Mouse (Mus musculus) right cerebral cortex, postnatal 14 days (tissue): Measurements from ENCODE around the gene Arid3a.
A peak's percentile ranks its signal among the peaks of the same experiment; 100 is the strongest.
"Not testable (repeated sequence)": the region's sequence is repeated elsewhere in the genome, so short reads cannot be mapped to it uniquely, and the experiment has no call there.

Experiments used
- DNase-seq: peaks from one replicate; pipeline ENCODE4 v3.0.0; 2022

The Arid3a gene

DNA sequence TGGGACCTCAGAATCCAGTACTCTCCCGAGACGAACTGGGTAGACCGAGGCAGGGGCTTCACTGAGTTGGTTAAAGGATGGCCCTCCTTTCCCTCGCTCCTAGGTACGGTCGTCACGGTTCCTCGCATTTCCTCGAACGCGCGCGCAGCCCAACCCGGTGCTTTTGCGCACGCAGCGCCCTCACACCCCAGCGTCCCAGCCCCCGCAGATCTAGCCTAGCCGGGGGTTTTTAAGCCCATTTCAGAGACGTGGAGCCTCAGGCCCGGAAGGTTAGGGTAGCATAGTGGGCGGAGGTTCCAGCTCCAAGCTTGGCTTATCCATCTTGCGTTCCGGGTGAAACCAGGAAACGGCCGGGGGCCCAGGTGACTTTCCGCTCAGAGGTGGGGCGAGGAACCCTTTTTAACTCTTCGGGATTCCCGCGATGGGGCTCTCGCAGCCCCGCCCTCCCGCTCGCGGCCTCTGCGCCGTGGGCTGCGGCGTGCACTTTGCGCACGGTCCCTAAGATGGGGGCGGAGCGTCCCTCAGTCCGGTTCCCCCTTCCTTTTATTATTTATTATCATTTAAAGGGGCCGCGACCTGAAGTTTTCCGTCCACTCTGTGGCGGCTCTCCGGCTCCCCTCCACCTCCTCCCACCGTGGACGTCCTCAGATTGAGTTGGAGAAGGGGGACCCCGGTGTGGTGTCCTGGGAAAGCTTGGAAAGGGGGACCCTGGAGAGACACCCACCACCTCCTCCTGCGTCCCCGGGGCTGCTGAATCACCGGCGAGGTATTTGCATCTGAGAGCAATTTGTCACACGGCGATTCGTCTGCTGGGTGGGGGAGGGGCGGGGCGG lies at the start of gene Arid3a:
Gene Arid3a (plus strand): TSS at position 553 of the 833 bp plus-strand sequence.
- DNase-seq, result peak; percentile 80

- no peak for DNase-seq
Measured at GRCm38 (mm10) chr10:79877174-79877573, 49.7 kb upstream of the Arid3a start.

- no peak for DNase-seq
Measured at GRCm38 (mm10) chr10:79877757-79878156, 49.1 kb upstream of the Arid3a start.

DNA sequence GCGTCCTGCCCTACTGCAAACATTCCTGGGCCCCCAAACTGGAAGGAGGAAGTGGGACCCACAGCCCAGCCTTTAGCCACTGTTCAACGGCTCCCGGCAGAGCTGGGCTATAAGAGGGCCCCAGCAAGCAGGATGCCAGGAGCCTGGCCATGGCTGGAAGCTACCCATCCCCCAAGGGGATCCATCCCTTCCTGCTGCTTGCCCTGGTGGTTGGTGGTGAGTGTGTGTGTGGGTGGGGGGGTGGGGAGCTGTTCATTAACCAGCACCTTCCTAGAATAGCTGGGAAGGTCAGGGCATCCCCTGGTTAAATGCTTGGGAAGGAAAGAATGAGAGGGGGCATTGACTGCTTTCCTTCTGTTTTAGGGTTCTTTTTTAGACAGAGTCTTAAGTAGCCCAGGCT lies 47.3 kb upstream of the Arid3a start:
- DNase-seq, result no peak

DNA sequence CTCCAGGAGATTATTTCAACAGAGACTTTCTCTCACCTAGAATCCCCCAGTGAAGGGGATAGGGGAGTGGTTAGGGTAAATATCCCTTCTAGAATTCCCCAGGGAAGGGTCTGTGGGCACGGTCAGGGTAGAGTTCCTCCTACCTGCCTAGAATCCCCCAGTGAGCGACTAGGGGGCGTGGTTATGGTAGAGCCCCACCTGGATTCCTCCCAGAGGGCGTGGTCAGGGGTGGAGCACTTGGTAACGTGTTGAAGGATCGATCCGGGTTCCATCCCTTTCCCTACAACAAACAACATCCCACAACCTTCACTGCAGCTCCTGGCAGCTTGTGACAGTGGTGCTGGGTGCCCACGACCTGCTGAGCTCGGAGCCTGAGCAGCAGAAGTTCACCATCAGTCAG lies 46.1 kb upstream of the Arid3a start:
- no peak for DNase-seq

DNA sequence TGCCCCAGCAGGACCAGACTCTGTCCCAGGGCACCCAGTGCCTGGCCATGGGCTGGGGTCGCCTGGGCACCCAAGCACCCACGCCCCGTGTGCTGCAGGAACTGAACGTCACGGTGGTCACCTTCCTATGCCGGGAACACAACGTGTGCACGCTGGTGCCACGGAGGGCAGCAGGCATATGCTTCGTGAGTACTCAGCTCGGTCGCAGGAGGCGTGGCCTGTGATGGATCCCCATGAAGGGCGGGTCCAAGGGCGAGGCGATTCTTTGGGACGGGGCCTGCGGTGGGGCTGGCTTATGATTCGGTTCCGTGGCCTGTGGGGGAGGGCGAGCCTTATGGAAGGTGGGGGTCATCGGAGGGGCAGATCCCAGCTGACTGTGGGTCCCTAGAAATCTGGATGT lies 44.9 kb upstream of the Arid3a start:
- no peak for DNase-seq

GRCm38 (mm10) chr10:79883297-79884084 lies 43.4 kb upstream of the Arid3a start:
- DNase-seq, result peak; percentile 85

- no peak for DNase-seq
Measured at GRCm38 (mm10) chr10:79884446-79884845, 42.4 kb upstream of the Arid3a start.

GRCm38 (mm10) chr10:79884938-79885337 lies 41.9 kb upstream of the Arid3a start:
- not testable (repeated sequence) for DNase-seq

GRCm38 (mm10) chr10:79886054-79886453 lies 40.8 kb upstream of the Arid3a start, which contains the start of gene Elane:
TSS of gene Elane (plus strand) at chr10:79886247.
- no peak for DNase-seq

GRCm38 (mm10) chr10:79886611-79887010 lies 40.2 kb upstream of the Arid3a start:
- DNase-seq, result no peak

DNA sequence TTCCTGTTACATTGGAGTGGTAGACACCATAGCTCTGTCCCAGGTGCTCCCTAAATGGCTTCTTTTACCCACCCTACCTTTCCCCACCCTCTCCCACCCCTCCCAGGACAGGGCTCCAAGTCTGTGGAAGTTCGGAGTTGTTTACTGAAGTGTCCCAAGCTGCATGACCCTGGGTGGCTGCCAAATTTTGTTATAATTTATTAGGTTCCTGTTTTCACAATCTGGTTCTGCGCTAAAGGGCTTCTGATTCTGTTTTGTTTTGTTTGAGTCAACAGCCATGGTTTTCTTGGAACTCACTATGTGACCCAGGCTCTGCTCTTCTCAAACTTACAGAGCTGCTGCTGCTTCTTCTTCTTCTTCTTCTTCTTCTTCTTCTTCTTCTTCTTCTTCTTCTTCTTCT lies 37.5 kb upstream of the Arid3a start:
- no peak for DNase-seq

DNA sequence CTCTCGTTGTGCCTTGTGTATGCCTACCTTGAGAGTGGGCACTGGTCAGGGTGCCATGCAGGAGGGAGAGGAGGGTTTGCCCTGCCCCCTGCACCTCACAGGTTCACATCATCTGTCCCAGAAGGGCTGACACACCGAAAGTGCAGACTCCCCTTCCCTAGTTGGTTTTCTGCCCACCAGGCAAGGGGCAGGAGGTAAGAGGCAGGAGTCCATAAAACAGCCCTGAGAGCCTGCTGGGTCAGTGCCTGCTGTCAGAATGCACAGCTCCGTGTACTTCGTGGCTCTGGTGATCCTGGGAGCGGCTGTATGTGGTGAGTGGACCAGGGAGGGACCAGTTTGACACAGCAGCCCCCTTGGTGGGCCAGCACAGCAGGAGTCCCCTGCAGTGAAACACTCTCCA lies 36.2 kb upstream of the Arid3a start, which contains the start of gene Cfd:
Gene Cfd (plus strand): TSS at position 184 of the 400 bp plus-strand sequence.
- DNase-seq, result no peak

DNA sequence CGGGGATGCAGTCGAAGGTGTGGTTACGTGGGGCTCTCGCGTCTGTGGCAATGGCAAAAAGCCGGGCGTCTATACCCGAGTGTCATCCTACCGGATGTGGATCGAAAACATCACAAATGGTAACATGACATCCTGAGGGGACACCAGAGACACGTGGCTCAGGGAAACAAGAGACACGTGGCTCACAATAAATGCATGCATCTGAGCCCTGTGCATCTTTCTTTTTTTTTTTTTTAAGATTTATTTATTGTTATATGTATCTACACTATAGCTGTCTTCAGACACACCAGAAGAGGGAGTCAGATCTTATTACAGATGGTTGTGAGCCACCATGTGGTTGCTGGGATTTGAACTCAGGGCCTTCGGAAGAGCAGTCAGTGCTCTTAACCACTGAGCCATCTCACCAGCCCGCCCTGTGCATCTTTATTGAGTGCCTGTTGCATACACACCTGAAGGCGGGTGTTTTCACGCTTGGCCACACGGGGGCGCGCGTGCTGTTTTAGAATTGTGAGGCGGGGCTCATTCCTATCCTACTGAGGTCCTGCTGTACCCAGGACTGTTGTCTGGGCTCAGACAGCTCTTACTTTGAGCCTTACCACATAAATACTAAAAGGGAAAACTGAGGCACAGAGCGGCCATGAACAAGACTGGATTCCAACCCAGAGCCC lies 34.3 kb upstream of the Arid3a start:
- peak; percentile 74 for DNase-seq

GRCm38 (mm10) chr10:79896306-79896705 lies 30.5 kb upstream of the Arid3a start:
- no peak for DNase-seq

DNA sequence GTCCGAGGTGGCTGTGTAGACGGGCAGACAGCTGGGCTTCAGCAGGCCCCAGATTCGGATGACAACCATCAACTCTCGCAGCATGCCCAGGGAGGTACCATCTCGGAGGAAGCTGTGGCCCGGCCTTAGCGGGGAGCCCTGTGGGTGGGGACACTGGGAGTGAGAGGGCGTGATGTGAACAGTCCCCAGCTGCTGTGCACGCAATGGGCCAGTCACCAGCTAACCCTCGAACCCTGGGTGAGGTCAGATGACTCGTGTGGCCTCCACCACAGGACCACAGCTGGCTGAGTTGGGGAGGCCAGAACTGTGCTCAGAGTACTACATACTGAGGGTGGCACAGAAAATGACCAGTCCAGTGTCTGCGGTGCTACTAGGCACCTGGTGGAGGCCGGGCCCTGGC lies 30.0 kb upstream of the Arid3a start:
- no peak for DNase-seq

GRCm38 (mm10) chr10:79897316-79898245 lies 29.3 kb upstream of the Arid3a start:
- DNase-seq, result no peak

- peak; percentile 64 for DNase-seq
Measured at GRCm38 (mm10) chr10:79900951-79901410, 25.9 kb upstream of the Arid3a start.

GRCm38 (mm10) chr10:79906712-79907111 lies 20.1 kb upstream of the Arid3a start:
- DNase-seq, result no peak

DNA sequence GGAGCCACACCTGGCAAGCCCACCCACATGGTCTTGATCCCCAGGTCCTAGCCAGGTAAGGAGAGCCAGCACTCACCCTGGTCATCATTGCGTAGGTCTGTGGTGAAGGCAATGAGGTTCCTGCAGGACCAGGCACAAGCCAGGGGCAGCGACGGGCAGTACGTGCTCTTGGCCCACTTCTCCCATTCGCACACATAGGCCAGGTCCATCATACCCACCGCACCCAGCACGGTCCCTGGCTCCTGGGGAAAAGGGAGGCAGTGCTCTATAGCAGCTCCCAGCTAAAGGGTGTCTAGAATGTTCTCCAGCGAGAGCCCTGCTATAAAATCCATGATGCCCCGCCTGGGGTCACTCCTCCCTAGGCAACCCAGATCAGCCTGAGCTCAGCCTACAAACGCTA lies 19.4 kb upstream of the Arid3a start:
- no peak for DNase-seq

DNA sequence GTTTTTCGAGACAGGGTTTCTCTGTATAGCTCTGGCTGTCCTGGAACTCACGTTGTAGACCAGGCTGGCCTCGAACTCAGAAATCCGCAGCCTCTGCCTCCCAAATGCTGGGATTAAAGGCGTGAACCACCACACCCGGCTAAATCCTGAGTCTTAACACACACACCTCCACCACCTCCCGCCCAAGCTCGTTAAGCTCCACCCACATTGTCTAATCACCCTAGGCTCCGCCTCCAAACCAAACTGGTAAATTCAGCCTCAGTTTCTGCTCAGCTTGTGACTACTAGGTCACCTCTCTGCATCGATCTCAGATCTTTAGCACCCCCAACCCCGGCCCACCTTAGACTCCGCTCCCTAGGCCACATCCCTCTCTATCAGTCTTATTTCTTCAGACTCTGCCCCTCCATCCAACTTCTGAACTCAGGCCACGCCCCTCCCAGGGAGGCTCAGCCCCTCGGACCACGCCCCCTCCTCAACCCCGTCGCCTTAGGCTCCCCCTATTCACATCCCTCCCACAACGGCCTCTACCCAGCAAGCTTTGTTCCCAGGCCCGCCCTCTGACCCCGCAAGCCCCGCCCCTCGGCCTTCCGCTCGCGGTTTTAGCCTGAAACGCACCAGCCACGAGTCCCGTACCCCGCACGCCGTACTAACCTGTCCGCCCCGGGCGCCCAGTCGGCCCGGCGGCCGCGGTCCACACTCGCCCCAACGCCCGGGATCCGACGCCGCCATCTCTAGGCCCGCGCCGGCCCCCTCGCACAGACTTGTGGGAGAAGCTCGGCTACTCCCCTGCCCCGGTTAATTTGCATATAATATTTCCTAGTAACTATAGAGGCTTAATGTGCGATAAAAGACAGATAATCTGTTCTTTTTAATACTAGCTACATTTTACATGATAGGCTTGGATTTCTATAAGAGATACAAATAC lies 18.4 kb upstream of the Arid3a start, which contains the start of gene Med16:
Gene Med16 (minus strand): TSS at position 757 of the 925 bp plus-strand sequence.
- DNase-seq, result peak; percentile 90
